Mouse (Mus musculus): ENCODE results near the gene Slc9a8. TPM values are rescaled to one million over a fixed set of nuclear protein-coding genes. Genes with fewer than 3 reads are reported as not detected.

The Slc9a8 gene
- total and polyA plus RNA-seq, 3 experiments: 16.7 to 25.8 TPM; not detected in 1

DNA sequence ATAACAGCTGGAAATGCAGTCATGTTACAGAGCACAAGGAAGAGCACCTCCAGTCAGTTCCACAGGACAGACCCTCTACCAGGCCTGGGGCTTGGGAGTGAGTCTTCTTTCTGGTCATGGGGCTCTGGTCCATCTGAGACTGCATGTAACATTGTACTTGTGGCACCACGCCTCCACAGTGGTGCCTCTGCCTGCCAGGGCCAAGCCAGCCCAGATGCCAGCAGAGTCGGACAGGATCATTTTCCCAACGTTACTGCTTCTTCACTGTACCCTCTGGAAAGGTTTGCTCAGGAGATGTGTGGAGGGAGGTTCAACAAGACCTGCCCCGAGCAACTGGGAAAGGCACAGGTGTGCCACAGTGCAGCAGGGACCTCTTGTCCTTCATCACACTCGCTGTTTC lies 94.2 kb downstream of the Slc9a8 start (continued):
- TF ChIP-seq TCF12 (IDR thresholded peaks at IDR 0.05; ENCODE audit: low read depth, low read length) (no peak), USF2 (IDR thresholded peaks at IDR 0.05; ENCODE audit: borderline replicate concordance in 1 of 2, insufficient read depth in 1 of 2, low read depth in 1 of 2, low read length in 2 of 2) (no peak)

DNA sequence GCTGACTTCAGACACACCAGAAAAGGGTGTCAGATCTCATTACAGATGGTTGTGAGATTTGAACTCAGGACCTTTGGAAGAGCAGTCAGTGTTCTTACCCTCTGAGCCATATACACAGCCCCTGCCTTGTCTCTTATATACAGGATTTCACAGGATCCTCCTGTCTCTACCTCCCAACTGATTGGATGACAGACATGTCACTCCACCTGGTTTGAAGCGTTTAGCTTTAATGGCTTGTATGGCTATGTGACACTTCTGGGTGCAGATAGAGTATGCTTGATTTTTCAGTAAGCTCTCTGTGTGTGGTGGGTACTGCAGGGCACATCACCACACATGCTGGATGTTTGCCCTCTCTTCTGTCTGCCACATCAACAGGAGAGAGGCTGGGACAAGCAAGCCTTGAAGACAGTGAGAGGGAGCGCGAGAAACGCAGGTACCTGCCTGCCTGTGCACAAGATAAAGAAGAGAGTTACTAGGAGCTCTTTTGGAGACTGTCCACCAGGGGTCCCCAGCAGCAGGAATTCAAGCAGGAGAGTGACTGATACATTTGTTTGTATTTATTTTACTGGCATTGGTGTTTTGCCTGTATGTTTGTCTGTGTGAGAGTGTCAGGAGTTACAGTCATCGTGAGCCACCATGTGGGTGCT lies 98.2 kb downstream of the Slc9a8 start:
- Histone ChIP-seq H3K9me3 (replicated peaks; ENCODE audit: insufficient read depth, low read length) (no peaks in the 10 kb centered on the region), H3K4me3 (ENCODE audit: control insufficient read depth in 1 of 2, insufficient read depth in 1 of 2, low read depth in 2 of 2, low read length in 2 of 2) (no peak overlapping the region), H3K27me3 (ENCODE audit: control insufficient read depth in 1 of 2, insufficient read depth in 2 of 2, low read length in 2 of 2) (no peaks in the 10 kb centered on the region), H3K9ac (ENCODE audit: control insufficient read depth, low read depth, low read length, poor library complexity, severe bottlenecking) (no peak overlapping the region), H3K27ac (ENCODE audit: control insufficient read depth, low read depth, low read length) (no peak overlapping the region), H3K4me1 (ENCODE audit: control insufficient read depth in 1 of 2, insufficient read depth in 2 of 2, low read length in 2 of 2) (no peaks in the 10 kb centered on the region), H3K36me3 (ENCODE audit: control insufficient read depth in 1 of 2, insufficient read depth in 2 of 2, low read length in 2 of 2) (no peaks in the 10 kb centered on the region; a peak in 1 of 4 replicates), H3K79me2 (ENCODE audit: control insufficient read depth, insufficient read depth, low read length, poor library complexity) (no peaks in the 10 kb centered on the region)
- peak; percentile 58 for DNase-seq (ENCODE audit: low read depth, low spot score)
- TF ChIP-seq ZC3H11A (IDR thresholded peaks at IDR 0.05; ENCODE audit: low read depth, low read length): 0 out of 2 replicates have a peak, but pooled peaks have one; percentile 3
- TF ChIP-seq RAD21 (IDR thresholded peaks at IDR 0.05; ENCODE audit: low read depth, low read length): peak; percentile 27
- peak; percentile 55 for TF ChIP-seq SMC3 (IDR thresholded peaks at IDR 0.05; ENCODE audit: low read depth, low read length)
- TF ChIP-seq CTCF (IDR thresholded peaks at IDR 0.05 in 2 of 3, conservative IDR thresholded peaks at IDR 0.05 in 1 of 3; ENCODE audit: control insufficient read depth in 1 of 3, insufficient read depth in 1 of 3, low read depth in 2 of 3, low read length in 3 of 3, poor library complexity in 1 of 3, severe bottlenecking in 1 of 3): peak; percentile 61 to 65 (median 63)
- TF ChIP-seq TBP (IDR thresholded peaks at IDR 0.05; ENCODE audit: low read depth, low read length): no peak
- no peak for TF ChIP-seq GATA1 (IDR thresholded peaks at IDR 0.05; ENCODE audit: low read depth, low read length)

Other genes with a start within 250 kb of the Slc9a8 start
- gene Kcnb1, start 231.6 kb upstream of the Slc9a8 start, total RNA-seq (2012; rRNA removed): 0.39 and 0.69 TPM in 2 replicates
- 1 to 10 TPM in 1 of 2 experiments, not detected in 1; 3.6 TPM for gene Kcnb1, start 231.6 kb upstream of the Slc9a8 start, polyA plus RNA-seq (2012; ENCODE audit: insufficient read depth in 1 of 2, insufficient read length in 2 of 2, low read depth in 1 of 2, low replicate concordance in 2 of 2, missing spikeins in 1 of 2)
- gene Ptgis, start 181.1 kb upstream of the Slc9a8 start, total RNA-seq (2012; rRNA removed): 7.3 and 7.6 TPM in 2 replicates
- 10 to 100 TPM in 1 of 2 experiments, not detected in 1; 12.7 TPM for gene Ptgis, start 181.1 kb upstream of the Slc9a8 start, polyA plus RNA-seq (2012; ENCODE audit: insufficient read depth in 1 of 2, insufficient read length in 2 of 2, low read depth in 1 of 2, low replicate concordance in 2 of 2, missing spikeins in 1 of 2)
- gene B4galt5, start 72.5 kb upstream of the Slc9a8 start, total RNA-seq (2012; rRNA removed): 4.6 TPM in 2 replicates
- 10 to 100 TPM in 1 of 2 experiments, 1 to 10 TPM in 1; 6.5 to 34.4 TPM for gene B4galt5, start 72.5 kb upstream of the Slc9a8 start, polyA plus RNA-seq (2012; ENCODE audit: insufficient read depth in 1 of 2, insufficient read length in 2 of 2, low read depth in 1 of 2, low replicate concordance in 2 of 2, missing spikeins in 1 of 2)
- gene Rnf114, start 70.9 kb downstream of the Slc9a8 start, total RNA-seq (2012; rRNA removed): 39.5 and 44.0 TPM in 2 replicates
- gene Rnf114, start 70.9 kb downstream of the Slc9a8 start, polyA plus RNA-seq (2012; ENCODE audit: insufficient read depth in 1 of 2, insufficient read length in 2 of 2, low read depth in 1 of 2, low replicate concordance in 2 of 2, missing spikeins in 1 of 2): 10 to 100 TPM in 1 of 2 experiments, not detected in 1; 49.2 TPM
- gene Spata2, start 71.2 kb downstream of the Slc9a8 start, total RNA-seq (2012; rRNA removed): 9.4 and 9.8 TPM in 2 replicates
- gene Spata2, start 71.2 kb downstream of the Slc9a8 start, polyA plus RNA-seq (2012; ENCODE audit: insufficient read depth in 1 of 2, insufficient read length in 2 of 2, low read depth in 1 of 2, low replicate concordance in 2 of 2, missing spikeins in 1 of 2): 10 to 100 TPM in 1 of 2 experiments, not detected in 1; 33.5 TPM
- 0.19 and 0.20 TPM in 2 replicates for gene Snai1, start 116.5 kb downstream of the Slc9a8 start, total RNA-seq (2012; rRNA removed)
- under 1 TPM in 1 of 2 experiments, not detected in 1; 0.74 TPM for gene Snai1, start 116.5 kb downstream of the Slc9a8 start, polyA plus RNA-seq (2012; ENCODE audit: insufficient read depth in 1 of 2, insufficient read length in 2 of 2, low read depth in 1 of 2, low replicate concordance in 2 of 2, missing spikeins in 1 of 2)
- gene Ube2v1, start 210.4 kb downstream of the Slc9a8 start, total RNA-seq (2012; rRNA removed): 156 and 164 TPM in 2 replicates
- 100 to 1,000 TPM in 1 of 2 experiments, not detected in 1; 343 TPM for gene Ube2v1, start 210.4 kb downstream of the Slc9a8 start, polyA plus RNA-seq (2012; ENCODE audit: insufficient read depth in 1 of 2, insufficient read length in 2 of 2, low read depth in 1 of 2, low replicate concordance in 2 of 2, missing spikeins in 1 of 2)
- gene Gm20431, start 239.8 kb downstream of the Slc9a8 start, total RNA-seq (2012; rRNA removed): 5.2 and 8.1 TPM in 2 replicates
- gene Gm20431, start 239.8 kb downstream of the Slc9a8 start, polyA plus RNA-seq (2012; ENCODE audit: insufficient read depth in 1 of 2, insufficient read length in 2 of 2, low read depth in 1 of 2, low replicate concordance in 2 of 2, missing spikeins in 1 of 2): 1 to 10 TPM in 1 of 2 experiments, not detected in 1; 5.9 TPM